Mouse (Mus musculus) lung, embryonic 14.5 days (tissue): Measurements from ENCODE around the gene Thoc2. TPM values are rescaled to one million over a fixed set of nuclear protein-coding genes. Genes with fewer than 3 reads are reported as not detected.

ENCODE experiments used
- ATAC-seq: fragments of 200-750 bp; cut with Nextera tagmentation; 2 replicates; pipeline ENCODE4 v1.8.0; 2017; ENCODE audit warnings: mild to moderate bottlenecking, moderate TSS enrichment, moderate library complexity; ENCODE audit not compliant: insufficient read depth
- DNase-seq: peaks from one replicate; pipeline ENCODE4 v3.0.0-alpha.2; 2015
- H3K27ac ChIP-seq: fragments of 300-500 bp; sonication (generic); 2 replicates; pipeline ENCODE4 v1.5.1; 2014; ENCODE audit warnings: low read depth, mild to moderate bottlenecking, moderate library complexity
- H3K27me3 ChIP-seq: fragments of 300-500 bp; sonication (generic); 2 replicates; pipeline ENCODE4 v1.6.1; 2014; ENCODE audit warnings: low read length, control low read depth; ENCODE audit not compliant: insufficient read depth
- H3K36me3 ChIP-seq: fragments of 300-500 bp; sonication (generic); 2 replicates; pipeline ENCODE4 v1.6.1; 2014; ENCODE audit warnings: control low read depth; ENCODE audit not compliant: insufficient read depth
- H3K4me1 ChIP-seq: fragments of 300-500 bp; sonication (generic); 2 replicates; pipeline ENCODE4 v1.6.1; 2014; ENCODE audit warnings: antibody characterized with exemption, control low read depth; ENCODE audit not compliant: insufficient read depth
- H3K4me2 ChIP-seq: fragments of 300-500 bp; sonication (generic); 2 replicates; pipeline ENCODE4 v1.6.1; 2014; ENCODE audit warnings: mild to moderate bottlenecking
- H3K4me3 ChIP-seq: fragments of 300-500 bp; sonication (generic); 2 replicates; pipeline ENCODE4 v1.5.1; 2014; ENCODE audit warnings: low read depth, low read length
- H3K9ac ChIP-seq: fragments of 300-500 bp; sonication (generic); 2 replicates; pipeline ENCODE4 v1.6.1; 2014
- H3K9me3 ChIP-seq: fragments of 300-500 bp; sonication (generic); 2 replicates; pipeline ENCODE4 v1.6.1; 2016; ENCODE audit warnings: low read depth, low read length, control low read depth
- CTCF ChIP-seq: IDR thresholded peaks from 2 replicates; pipeline ENCODE4 v1.5.1; 2016; ENCODE audit warnings: antibody characterized with exemption, low read depth
- WGBS: fragments of 180-500 bp; shearing (Covaris S2); extraction: QIAGEN DNeasy Blood & Tissue Kit; methylation state at CpG from one replicate; pipeline ENCODE4 v1.1.7; 2014; 5-methylcytosine and 5-hydroxymethylcytosine counted together
- microRNA-seq: library from miRNA; unstranded; fragments of <30 nt; microRNA quantifications from one replicate; pipeline ENCODE4, GENCODE M21; 2016; ENCODE audit warnings: borderline number of aligned reads
- polyA plus RNA-seq: library from polyadenylated mRNA; unstranded; fragments of >200 nt; fragmentation: Nextera tagmentation; extraction: Ambion mirVana; gene quantifications from 2 replicates; pipeline ENCODE4 v1.2.1, GENCODE M21; 2014

The Thoc2 gene
- polyA plus RNA-seq, 1 experiment from 2014 or later: 89.0 TPM

DNA sequence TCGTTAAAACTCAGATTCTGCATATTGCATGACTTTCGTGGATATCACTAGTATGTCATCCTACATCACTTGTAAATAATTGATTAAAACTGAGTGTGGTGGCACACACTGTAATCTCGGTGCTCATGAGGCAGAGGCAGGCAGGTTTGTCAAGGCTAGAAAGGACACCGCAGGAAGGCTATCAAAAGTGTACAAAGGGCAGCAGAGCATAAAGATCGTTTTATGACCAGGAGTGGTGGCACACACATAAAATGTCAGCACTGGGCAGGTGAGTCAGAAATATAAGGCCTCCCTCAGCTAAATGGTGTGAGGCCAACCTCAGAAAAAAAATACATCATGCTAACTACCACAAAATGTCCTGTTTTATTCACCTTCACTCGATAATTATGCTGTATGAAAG lies 127.2 kb downstream of the Thoc2 start:
- Histone ChIP-seq H3K27me3 (no peaks in the 10 kb centered on the region), H3K4me2 (no peak overlapping the region), H3K27ac (no peak overlapping the region), H3K9me3 (no peaks in the 10 kb centered on the region), H3K36me3 (peaks cover 3% of the 10 kb centered on the region; the same call in 1 of the 2 replicates), H3K4me3 (no peak overlapping the region), H3K4me1 (no peaks in the 10 kb centered on the region), H3K9ac (no peak overlapping the region)
- no peak for ATAC-seq
- DNase-seq: no peak
- WGBS: 88% methylated on average over 6 of the region's 6 CpGs
- TF ChIP-seq CTCF: no peak

Small RNA genes within 50 kb of the gene (microRNA-seq; reads per million reads assigned to microRNA genes)
- not detected for gene Gm44490

Other genes with a start within 250 kb of the Thoc2 start
- gene Xiap, start 139.0 kb upstream of the Thoc2 start, polyA plus RNA-seq: 20.8 and 23.0 TPM in 2 replicates
- gene Stag2, start 228.6 kb upstream of the Thoc2 start, polyA plus RNA-seq: 64.3 and 69.7 TPM in 2 replicates